Mouse (Mus musculus): ENCODE measurements around the gene Litaf.

DNA sequence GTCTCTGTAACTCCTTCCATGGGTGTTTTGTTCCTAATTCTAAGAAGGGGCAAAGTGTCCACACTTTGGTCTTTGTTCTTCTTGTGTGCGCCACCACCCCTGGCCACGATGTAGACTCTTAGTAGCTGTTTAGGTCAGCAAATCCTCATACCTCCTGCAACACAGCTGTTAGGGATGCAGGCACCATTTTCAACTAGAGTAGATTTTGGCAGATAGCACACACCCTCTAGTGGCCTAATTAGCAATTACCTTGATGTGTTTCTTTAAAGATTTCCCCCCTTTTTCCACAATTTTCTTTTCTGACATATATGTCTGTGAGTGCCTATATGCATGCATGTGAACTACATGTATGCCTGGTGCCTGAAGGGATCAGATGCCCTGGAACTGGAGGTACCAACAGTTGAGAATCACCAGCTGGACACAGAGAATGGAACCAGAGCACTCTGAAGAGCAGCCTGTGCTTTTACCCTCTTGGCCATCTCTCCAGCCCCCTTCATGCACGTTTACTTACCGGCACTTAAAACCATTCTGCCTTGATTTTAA lies 43.3 kb upstream of the Litaf start:
- TF ChIP-seq CTCF (IDR thresholded peaks at IDR 0.05; ENCODE audit: low read depth, low read length) = no peak
- TF ChIP-seq POLR2A (IDR thresholded peaks at IDR 0.05; ENCODE audit: insufficient read depth, low read length) = no peak
